Mouse (Mus musculus): ENCODE data around the gene Gm572. TPM values are rescaled to one million over a fixed set of nuclear protein-coding genes. Genes with fewer than 3 reads are reported as not detected.
A peak's percentile ranks its signal among the peaks of the same experiment; 100 is the strongest.

The Gm572 gene
- polyA plus RNA-seq (2016; fragmentation: Nextera tagmentation; extraction: Ambion mirVana), result not detected in 2 replicates

DNA sequence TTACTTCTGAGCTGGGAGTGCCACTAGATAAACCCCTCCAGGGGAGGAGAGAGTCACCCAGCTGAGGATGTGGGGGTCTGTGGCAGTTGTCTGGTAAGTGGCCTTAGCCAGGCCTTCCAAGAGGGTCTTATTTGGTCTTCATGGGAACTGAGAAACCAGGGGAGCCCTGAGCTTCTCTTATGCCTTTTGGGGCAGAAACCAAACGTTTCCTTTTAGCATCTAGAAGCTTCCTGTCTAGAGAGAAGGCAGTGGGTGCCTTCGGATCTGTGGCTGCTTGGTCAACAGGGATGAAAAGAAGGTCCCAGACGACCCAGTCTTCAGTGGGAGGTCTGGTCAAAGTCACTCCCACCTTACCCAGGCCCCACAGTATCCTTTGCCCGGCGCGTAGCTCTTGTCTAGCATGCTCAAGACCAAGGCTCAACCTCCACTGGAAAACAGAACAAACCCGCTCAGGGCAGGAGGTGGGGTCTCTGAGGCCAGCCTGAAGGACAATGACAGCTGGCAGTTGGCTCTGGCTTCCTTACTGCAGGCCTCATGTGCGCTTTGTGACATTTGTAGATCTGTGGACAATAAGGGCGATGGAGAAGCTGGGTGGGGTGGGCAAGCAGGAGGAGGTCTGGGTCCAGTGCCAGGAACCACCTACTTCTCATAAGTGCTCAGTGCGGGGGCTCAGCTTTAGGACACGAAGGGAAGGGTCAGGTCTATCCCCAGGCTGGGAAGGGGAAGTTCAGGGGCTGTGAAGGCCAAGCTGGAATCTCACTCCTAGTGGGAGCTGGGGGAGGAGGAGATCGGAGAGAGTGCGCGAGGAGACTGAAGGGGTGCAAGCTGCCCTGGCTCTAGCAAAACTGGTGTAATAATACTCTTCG lies at the start of gene Gm572:
TSS of gene Gm572 (plus strand) at position 27 of the 866 bp plus-strand sequence.
- no peaks in the 10 kb centered on the region for H3K9me3 ChIP-seq
- no peaks in the 10 kb centered on the region for H3K27me3 ChIP-seq (ENCODE audit: poor library complexity, severe bottlenecking)
- no peak for DNase-seq (ENCODE audit: extremely low spot score, low spot score)
- no peaks in the 10 kb centered on the region for H3K36me3 ChIP-seq (replicated peaks)
- 72% methylated on average over 15 of the region's 15 CpGs for WGBS
- no peak within 1 kb of the TSS for H3K27ac ChIP-seq
- H3K4me3 ChIP-seq, result peak within 1 kb of the TSS; percentile 32
- H3K4me1 ChIP-seq, result peaks cover 10% of the 10 kb centered on the region

DNA sequence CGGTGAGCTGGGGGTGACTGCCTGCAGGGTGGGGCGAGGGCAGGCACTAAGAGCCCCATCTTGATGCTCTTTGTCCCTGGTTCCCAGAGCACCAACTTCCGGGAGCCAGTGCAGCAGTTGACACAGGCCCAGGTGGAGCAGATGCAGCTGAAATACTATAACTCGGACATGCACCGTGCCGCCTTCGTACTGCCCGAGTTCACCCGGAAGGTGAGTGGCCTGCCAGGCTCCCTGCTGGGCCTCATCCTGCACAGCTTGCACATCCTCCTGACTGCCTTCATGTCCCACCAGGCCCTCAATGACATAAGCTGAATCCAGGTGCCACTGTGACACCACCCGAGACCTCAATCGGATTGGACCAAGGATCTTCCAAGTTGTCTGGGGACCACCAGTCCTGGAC lies 49.1 kb upstream of the Gm572 start:
- Histone ChIP-seq H3K27me3 (ENCODE audit: poor library complexity, severe bottlenecking) (no peaks in the 10 kb centered on the region), H3K36me3 (replicated peaks) (peaks cover 67% of the 10 kb centered on the region), H3K4me3 (peak overlapping the region; percentile 95; the same call in 1 of the 2 replicates), H3K9me3 (peaks cover 10% of the 10 kb centered on the region; the same call in 1 of the 2 replicates), H3K27ac (no peak overlapping the region), H3K4me1 (peaks cover 54% of the 10 kb centered on the region)
- 96% methylated on average over 11 of the region's 11 CpGs for WGBS
- no peak for DNase-seq (ENCODE audit: extremely low spot score, low spot score)

DNA sequence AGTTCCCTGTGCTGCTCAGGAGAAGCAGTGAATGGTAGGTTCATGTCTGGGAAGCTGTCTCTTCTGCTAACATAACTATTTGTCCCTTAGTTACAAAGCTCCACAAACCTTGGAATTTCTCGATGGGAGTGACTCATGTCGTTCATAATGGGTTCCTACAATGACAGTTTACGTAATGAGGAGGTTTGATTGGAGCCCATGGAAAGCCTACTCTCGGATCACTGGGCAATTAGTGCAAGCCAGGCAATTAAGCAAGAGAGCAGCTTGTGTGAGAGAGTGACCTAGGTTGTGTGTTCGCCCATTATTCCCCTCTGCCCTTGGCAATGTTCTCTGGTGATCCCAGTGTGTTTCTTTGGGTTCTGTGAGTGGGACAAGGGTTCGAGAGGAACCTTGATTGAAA lies 47.2 kb upstream of the Gm572 start:
- Histone ChIP-seq H3K9me3 (peaks cover 15% of the 10 kb centered on the region; the same call in 1 of the 2 replicates), H3K27ac (peak overlapping the region; percentile 32; the same call in 1 of the 2 replicates), H3K4me1 (peaks cover 49% of the 10 kb centered on the region), H3K4me3 (no peak overlapping the region), H3K36me3 (replicated peaks) (peaks cover 81% of the 10 kb centered on the region), H3K27me3 (ENCODE audit: poor library complexity, severe bottlenecking) (no peaks in the 10 kb centered on the region)
- DNase-seq (ENCODE audit: extremely low spot score, low spot score), result no peak
- 81% methylated on average over 6 of the region's 6 CpGs for WGBS

DNA sequence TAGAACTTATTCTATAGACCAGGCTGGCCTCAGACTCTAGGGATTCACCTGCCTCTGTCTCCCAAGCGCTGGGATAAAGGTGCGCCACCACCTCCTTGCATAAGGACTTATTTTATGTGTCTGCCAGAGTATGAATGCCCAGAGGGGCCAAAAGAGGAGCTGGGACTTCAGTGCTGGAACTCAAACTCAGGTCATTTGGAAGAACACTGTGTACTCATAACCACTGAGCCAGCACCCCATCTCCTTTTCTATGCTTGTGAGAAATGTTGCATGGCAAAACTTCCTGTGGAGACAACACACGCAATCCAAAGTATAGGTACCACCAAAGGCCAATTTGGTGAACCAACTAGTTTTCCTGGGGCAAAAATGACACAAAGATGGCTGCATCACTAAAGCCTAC lies 46.4 kb upstream of the Gm572 start:
- WGBS, result 94% methylated on average over 3 of the region's 3 CpGs
- no peak for DNase-seq (ENCODE audit: extremely low spot score, low spot score)
- Histone ChIP-seq H3K27me3 (ENCODE audit: poor library complexity, severe bottlenecking) (no peaks in the 10 kb centered on the region), H3K9me3 (peaks cover 15% of the 10 kb centered on the region; the same call in 1 of the 2 replicates), H3K27ac (no peak overlapping the region), H3K4me3 (no peak overlapping the region), H3K4me1 (peaks cover 45% of the 10 kb centered on the region), H3K36me3 (replicated peaks) (peaks cover 81% of the 10 kb centered on the region)

DNA sequence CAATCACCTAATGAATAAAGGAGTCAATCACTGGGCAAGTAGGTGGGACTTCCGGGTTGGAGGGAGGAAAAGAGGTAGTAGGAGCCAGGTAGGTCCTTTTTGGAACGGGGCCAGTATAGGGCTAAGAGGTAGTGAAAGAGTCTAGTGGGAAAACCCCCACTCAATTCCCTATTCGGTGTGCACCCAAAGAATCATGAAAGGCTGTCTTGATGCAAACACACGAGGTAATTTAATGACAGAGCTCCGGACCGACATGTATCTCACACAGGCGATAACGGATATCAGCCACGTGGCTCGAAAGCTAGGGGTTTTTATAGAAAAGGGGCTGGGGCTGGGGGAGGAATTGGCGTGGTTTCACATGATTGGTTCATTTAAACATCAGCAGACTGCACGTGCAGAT lies 44.3 kb upstream of the Gm572 start:
- peaks cover 15% of the 10 kb centered on the region; the same call in 1 of the 2 replicates for H3K9me3 ChIP-seq
- H3K36me3 ChIP-seq (replicated peaks), result peaks cover 66% of the 10 kb centered on the region
- WGBS, result 97% methylated on average over 12 of the region's 12 CpGs

DNA sequence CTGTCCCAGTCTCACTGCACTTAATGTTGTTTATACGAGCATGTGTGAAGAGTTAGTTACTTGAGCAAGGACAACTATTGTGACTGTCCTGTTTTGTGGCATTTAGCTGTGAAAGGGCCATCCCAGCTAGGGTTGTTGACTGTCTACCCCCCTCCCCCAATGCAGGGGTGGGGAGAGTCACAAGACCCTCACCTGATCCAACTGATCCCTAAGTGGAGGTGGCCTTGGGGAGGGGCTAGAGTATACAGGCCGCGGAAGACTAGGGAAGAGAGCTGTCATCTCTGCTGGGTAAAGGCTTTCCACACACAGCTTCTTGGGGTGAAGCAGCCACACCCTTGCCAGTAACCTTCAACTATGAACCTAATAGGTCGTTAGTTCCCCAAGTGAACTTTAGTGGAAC lies 42.8 kb upstream of the Gm572 start:
- peaks cover 28% of the 10 kb centered on the region for H3K4me1 ChIP-seq
- no peak for DNase-seq (ENCODE audit: extremely low spot score, low spot score)
- H3K27me3 ChIP-seq (ENCODE audit: poor library complexity, severe bottlenecking), result no peaks in the 10 kb centered on the region
- WGBS, result 94% methylated on average over 4 of the region's 4 CpGs
- no peak overlapping the region for H3K27ac ChIP-seq
- H3K9me3 ChIP-seq, result peaks cover 15% of the 10 kb centered on the region; the same call in 1 of the 2 replicates
- H3K4me3 ChIP-seq, result no peak overlapping the region
- peaks cover 51% of the 10 kb centered on the region for H3K36me3 ChIP-seq (replicated peaks)

More for the DNA sequence above, 44.3 kb upstream of the Gm572 start:
- Histone ChIP-seq H3K4me1 (peaks cover 30% of the 10 kb centered on the region), H3K27ac (no peak overlapping the region), H3K27me3 (ENCODE audit: poor library complexity, severe bottlenecking) (no peaks in the 10 kb centered on the region), H3K4me3 (no peak overlapping the region)
- no peak for DNase-seq (ENCODE audit: extremely low spot score, low spot score)

DNA sequence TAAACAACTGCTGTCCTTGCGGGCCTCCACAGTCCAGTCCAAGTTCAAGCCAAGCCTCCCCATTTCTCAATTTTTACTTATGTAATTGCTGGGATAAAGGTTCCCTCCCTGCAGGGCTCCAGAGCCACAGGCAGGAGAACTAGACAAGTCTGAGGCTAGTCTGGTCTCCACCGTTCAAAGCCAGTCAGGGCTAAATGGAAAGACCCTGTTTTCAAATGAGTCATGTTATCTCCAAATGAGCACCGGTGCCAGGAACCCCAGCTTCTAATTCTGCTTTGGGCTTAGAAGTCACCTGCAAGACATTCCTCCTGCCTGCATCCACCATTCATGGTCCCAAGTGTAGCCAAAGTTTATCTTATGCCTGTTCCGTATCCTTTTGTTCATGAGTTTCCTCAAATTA lies 41.2 kb upstream of the Gm572 start:
- H3K36me3 ChIP-seq (replicated peaks), result peaks cover 35% of the 10 kb centered on the region
- 91% methylated on average over 4 of the region's 4 CpGs for WGBS

DNA sequence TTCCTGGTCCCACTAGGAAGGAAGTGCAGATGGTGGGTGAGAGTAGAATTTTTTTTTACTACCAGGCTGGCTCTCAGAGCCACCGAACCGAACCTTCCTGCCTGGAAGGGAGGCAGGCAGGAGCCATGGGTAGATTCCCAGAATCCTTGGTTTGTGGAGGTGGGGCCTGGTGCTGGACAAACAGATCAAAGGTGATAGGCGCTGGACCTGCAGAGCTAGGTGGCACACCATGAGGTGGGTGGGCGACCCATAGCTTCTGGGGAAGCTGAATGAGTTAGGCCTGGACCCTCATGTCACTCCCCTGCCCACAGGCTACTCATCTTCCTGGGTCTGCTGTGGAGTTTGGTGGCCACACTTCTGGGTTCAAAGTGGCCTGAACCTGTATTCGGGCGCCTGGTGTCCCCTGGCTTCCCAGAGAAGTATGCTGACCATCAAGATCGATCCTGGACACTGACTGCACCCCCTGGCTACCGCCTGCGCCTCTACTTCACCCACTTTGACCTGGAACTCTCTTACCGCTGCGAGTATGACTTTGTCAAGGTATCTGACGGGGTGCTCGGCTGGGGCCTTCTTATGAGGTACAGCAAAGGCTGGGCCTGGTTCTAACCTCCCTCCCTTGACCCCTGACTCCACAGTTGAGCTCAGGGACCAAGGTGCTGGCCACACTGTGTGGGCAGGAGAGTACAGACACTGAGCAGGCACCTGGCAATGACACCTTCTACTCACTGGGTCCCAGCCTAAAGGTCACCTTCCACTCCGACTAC lies 40.6 kb upstream of the Gm572 start, which contains the start of gene Masp2:
TSS of gene Masp2 (plus strand) at position 198 of the 764 bp plus-strand sequence.
- Histone ChIP-seq H3K36me3 (replicated peaks) (peaks cover 33% of the 10 kb centered on the region), H3K4me3 (no peak within 1 kb of the TSS), H3K9me3 (peaks cover 15% of the 10 kb centered on the region; the same call in 1 of the 2 replicates), H3K4me1 (0 out of 2 replicates have a peak, but pooled peaks cover 16% of the 10 kb centered on the region), H3K27me3 (ENCODE audit: poor library complexity, severe bottlenecking) (no peaks in the 10 kb centered on the region), H3K27ac (no peak within 1 kb of the TSS)
- no peak for DNase-seq (ENCODE audit: extremely low spot score, low spot score)
- WGBS, result 89% methylated on average over 14 of the region's 14 CpGs

More for the DNA sequence above, 41.2 kb upstream of the Gm572 start:
- no peaks in the 10 kb centered on the region for H3K27me3 ChIP-seq (ENCODE audit: poor library complexity, severe bottlenecking)
- 0 out of 2 replicates have a peak, but pooled peaks cover 16% of the 10 kb centered on the region for H3K4me1 ChIP-seq
- H3K27ac ChIP-seq, result no peak overlapping the region
- H3K9me3 ChIP-seq, result peaks cover 15% of the 10 kb centered on the region; the same call in 1 of the 2 replicates
- H3K4me3 ChIP-seq, result no peak overlapping the region
- DNase-seq (ENCODE audit: extremely low spot score, low spot score), result no peak

DNA sequence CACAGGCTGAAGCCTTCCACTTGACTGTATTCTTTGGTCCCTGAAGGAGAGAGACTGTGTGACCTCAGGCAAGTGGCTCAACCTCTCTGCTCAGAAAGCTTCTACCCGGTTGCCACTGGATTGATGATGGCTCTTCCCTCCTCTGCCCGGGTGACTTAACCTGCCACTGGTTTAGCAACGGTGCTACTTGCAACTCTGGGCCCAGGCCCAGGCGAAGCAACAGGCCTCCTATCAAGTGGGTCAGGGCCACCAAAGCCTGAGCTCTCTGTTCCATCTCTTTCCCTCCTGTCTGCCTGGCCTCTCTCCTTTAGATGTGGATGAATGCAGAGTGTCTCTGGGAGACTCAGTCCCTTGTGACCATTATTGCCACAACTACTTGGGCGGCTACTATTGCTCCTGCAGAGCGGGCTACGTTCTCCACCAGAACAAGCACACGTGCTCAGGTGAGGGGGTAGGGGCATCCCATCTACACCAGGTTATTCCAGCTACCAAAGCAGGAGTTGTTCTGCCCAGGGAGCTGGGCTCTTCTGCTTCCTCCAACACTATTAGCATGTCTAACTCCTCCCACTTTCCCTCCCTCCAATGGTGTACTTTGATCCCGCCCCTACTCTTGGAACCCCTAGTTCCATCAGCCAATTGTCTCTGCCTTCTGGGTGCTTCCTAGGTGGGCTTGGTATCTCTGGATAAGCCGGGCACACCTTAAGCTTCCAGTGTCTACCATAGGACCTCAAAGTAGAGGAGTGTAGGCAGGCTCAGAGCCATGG lies 39.6 kb upstream of the Gm572 start:
- H3K27ac ChIP-seq, result no peak overlapping the region
- H3K4me3 ChIP-seq, result no peak overlapping the region
- peaks cover 9% of the 10 kb centered on the region; the same call in 1 of the 2 replicates for H3K9me3 ChIP-seq
- WGBS, result 74% methylated on average over 10 of the region's 10 CpGs
- 0 out of 2 replicates have a peak, but pooled peaks cover 16% of the 10 kb centered on the region for H3K4me1 ChIP-seq
- DNase-seq (ENCODE audit: extremely low spot score, low spot score), result no peak
- peaks cover 23% of the 10 kb centered on the region for H3K36me3 ChIP-seq (replicated peaks)
- no peaks in the 10 kb centered on the region for H3K27me3 ChIP-seq (ENCODE audit: poor library complexity, severe bottlenecking)

DNA sequence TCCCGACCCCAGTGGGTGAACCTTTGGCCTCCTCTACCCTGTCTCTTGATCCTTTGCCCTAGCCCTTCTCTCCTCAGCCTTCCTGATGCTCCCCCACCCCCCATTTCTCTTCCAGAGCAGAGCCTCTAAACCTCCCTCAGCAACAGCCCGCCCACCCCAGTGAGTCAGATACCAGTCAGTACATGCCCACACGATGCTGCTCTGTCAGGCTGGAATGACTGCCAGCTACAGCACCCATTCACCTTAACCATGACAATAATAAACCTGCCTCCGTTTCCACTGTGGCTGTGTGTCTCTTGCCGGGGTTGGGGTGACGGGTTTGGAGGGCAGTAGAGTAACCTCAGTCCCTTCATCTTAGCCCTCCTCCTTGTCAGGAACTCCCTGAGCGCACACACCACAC lies 39.0 kb upstream of the Gm572 start:
- H3K4me1 ChIP-seq, result 0 out of 2 replicates have a peak, but pooled peaks cover 16% of the 10 kb centered on the region
- peaks cover 3% of the 10 kb centered on the region; the same call in 1 of the 2 replicates for H3K9me3 ChIP-seq
- H3K4me3 ChIP-seq, result no peak overlapping the region
- H3K27ac ChIP-seq, result no peak overlapping the region
- DNase-seq (ENCODE audit: extremely low spot score, low spot score), result no peak
- no peaks in the 10 kb centered on the region for H3K27me3 ChIP-seq (ENCODE audit: poor library complexity, severe bottlenecking)
- WGBS, result 77% methylated on average over 7 of the region's 7 CpGs
- H3K36me3 ChIP-seq (replicated peaks), result peaks cover 20% of the 10 kb centered on the region

DNA sequence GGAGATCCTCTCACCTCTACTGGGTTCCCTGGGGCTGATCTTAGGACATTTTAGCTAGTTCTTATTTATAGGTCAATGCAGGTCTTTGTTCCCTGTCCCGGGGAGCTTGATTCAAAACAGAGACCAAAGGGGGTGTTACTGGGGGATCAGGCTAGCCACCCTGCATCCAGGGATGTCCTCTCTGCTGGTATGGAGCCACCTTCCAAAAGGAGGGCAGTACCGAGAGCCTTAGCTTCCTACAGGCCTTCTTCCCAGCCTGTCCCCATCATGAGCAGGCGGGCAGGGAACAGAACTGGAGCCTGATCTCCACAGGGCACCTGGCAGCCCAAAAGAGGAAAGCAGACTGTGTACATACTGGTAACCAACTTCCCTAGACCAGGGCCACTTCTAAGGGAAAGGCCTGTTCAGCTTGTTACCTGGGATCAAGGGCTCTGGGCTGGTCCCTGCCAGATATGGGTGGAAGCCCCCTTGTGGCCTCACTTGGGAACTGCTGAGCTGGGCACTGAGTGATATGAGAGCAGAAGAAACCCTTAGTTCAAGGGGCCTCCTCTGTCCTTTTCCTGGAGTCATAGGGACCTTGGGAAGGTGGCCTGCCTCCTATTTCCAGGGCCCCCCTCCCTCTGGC lies 38.5 kb upstream of the Gm572 start:
- H3K4me1 ChIP-seq, result 0 out of 2 replicates have a peak, but pooled peaks cover 16% of the 10 kb centered on the region
- 78% methylated on average over 3 of the region's 3 CpGs for WGBS
- peaks cover 21% of the 10 kb centered on the region for H3K36me3 ChIP-seq (replicated peaks)
- no peak overlapping the region for H3K4me3 ChIP-seq
- H3K27me3 ChIP-seq (ENCODE audit: poor library complexity, severe bottlenecking), result no peaks in the 10 kb centered on the region
- H3K9me3 ChIP-seq, result no peaks in the 10 kb centered on the region
- peak; percentile 67 for DNase-seq (ENCODE audit: extremely low spot score, low spot score)
- no peak overlapping the region for H3K27ac ChIP-seq

All from forebrain, embryonic 10.5 days (tissue).